11 mouse cellular contexts compared by ENCODE assay signal in the genomic region with DNA sequence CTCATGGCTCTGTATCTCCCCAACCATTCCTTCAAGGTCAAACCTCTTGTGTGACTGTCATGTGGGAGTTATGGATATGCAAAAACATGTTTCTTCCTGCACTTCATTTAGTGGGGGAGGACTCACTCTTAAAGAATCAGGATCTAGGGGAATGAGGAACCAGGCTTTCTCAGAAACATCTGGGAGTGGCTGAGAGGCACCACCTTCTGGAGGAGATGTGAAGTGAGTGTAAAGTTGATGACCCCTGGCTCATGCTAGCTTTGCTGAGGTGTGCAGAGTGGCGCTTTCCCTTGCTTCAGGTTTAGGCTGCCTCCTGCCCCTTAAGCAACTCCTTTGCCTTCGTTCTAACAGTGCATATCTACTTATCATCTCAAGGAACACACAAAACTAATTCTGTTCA.
DNase-seq lines count a peak whose midpoint lies in the region; ATAC-seq and TF ChIP-seq lines count a peak whose summit lies in the region.
"Had no signal": no experiment of that assay in that cellular context is flagged by ENCODE, and none has a peak within 500 bp of the region (broad histone marks: within the 10 kb centered on the region; RNA-seq: fewer than 3 reads in every experiment).

No protein-coding gene starts in this region.

- H3K4me3 ChIP-seq in liver, embryonic 14.5 days (ENCODE audit: insufficient read depth in 1 of 2, low read depth in 2 of 2, low read length in 2 of 2): no peak overlapping the region
- H3K4me3 ChIP-seq in liver, embryonic 11.5 days (ENCODE audit: low read depth, low read length): no peak overlapping the region
- no peak overlapping the region for H3K4me3 ChIP-seq in embryonic facial prominence, embryonic 14.5 days (ENCODE audit: low read depth, low read length)
- H3K4me3 ChIP-seq in limb, embryonic 15.5 days: no peak overlapping the region
- H3K4me3 ChIP-seq: heart, embryonic 15.5 days; liver, embryonic 13.5 days had no signal

- H3K36me3 ChIP-seq in liver, embryonic 14.5 days (replicated peaks; ENCODE audit: control insufficient read depth, insufficient read depth, low read depth): no peaks in the 10 kb centered on the region
- no peaks in the 10 kb centered on the region for H3K36me3 ChIP-seq in liver, embryonic 11.5 days (ENCODE audit: control insufficient read depth, insufficient read depth, low read length)
- H3K36me3 ChIP-seq in embryonic facial prominence, embryonic 14.5 days (ENCODE audit: control insufficient read depth, insufficient read depth, low read length): no peaks in the 10 kb centered on the region
- no peaks in the 10 kb centered on the region for H3K36me3 ChIP-seq in limb, embryonic 15.5 days
- H3K36me3 ChIP-seq: heart, embryonic 15.5 days; liver, embryonic 13.5 days had no signal

- H3K4me1 ChIP-seq in liver, embryonic 14.5 days (replicated peaks; ENCODE audit: control insufficient read depth in 2 of 2, insufficient read depth in 2 of 2, low read length in 1 of 2): no peaks in the 10 kb centered on the region
- no peaks in the 10 kb centered on the region for H3K4me1 ChIP-seq in liver, embryonic 11.5 days (replicated peaks; ENCODE audit: control insufficient read depth, insufficient read depth, low read length)
- peaks cover 2% of the 10 kb centered on the region; the same call in 1 of the 2 replicates for H3K4me1 ChIP-seq in embryonic facial prominence, embryonic 14.5 days (ENCODE audit: control insufficient read depth, insufficient read depth, low read length)
- H3K4me1 ChIP-seq in limb, embryonic 15.5 days: peaks cover 9% of the 10 kb centered on the region; the same call in 1 of the 2 replicates
- H3K4me1 ChIP-seq: heart, embryonic 15.5 days; liver, embryonic 13.5 days had no signal

- H3K27me3 ChIP-seq in liver, embryonic 14.5 days (ENCODE audit: control insufficient read depth, insufficient read depth, low read length): no peaks in the 10 kb centered on the region
- H3K27me3 ChIP-seq in liver, embryonic 11.5 days (replicated peaks; ENCODE audit: control insufficient read depth, insufficient read depth, low read length): no peaks in the 10 kb centered on the region
- H3K27me3 ChIP-seq in embryonic facial prominence, embryonic 14.5 days (replicated peaks; ENCODE audit: control insufficient read depth, insufficient read depth, low read length): no peaks in the 10 kb centered on the region
- no peaks in the 10 kb centered on the region for H3K27me3 ChIP-seq in limb, embryonic 15.5 days
- H3K27me3 ChIP-seq: heart, embryonic 15.5 days; liver, embryonic 13.5 days had no signal

- H3K9me3 ChIP-seq in liver, embryonic 14.5 days (ENCODE audit: control insufficient read depth, low read length): no peaks in the 10 kb centered on the region
- H3K9me3 ChIP-seq in liver, embryonic 11.5 days (ENCODE audit: control insufficient read depth, low read length): no peaks in the 10 kb centered on the region
- H3K9me3 ChIP-seq in embryonic facial prominence, embryonic 14.5 days (ENCODE audit: control insufficient read depth, low read length): no peaks in the 10 kb centered on the region
- no peaks in the 10 kb centered on the region for H3K9me3 ChIP-seq in limb, embryonic 15.5 days
- H3K9me3 ChIP-seq: heart, embryonic 15.5 days; liver, embryonic 13.5 days had no signal

- H3K9ac ChIP-seq in liver, embryonic 14.5 days (replicated peaks): no peak overlapping the region
- no peak overlapping the region for H3K9ac ChIP-seq in liver, embryonic 11.5 days (ENCODE audit: low read depth, low read length)
- H3K9ac ChIP-seq in embryonic facial prominence, embryonic 14.5 days (ENCODE audit: low read depth, low read length): no peak overlapping the region
- H3K9ac ChIP-seq in limb, embryonic 15.5 days: no peak overlapping the region
- H3K9ac ChIP-seq: heart, embryonic 15.5 days; liver, embryonic 13.5 days had no signal

- 0 out of 2 replicates have a peak, but pooled peaks have one; percentile 7 for TF ChIP-seq CTCF in liver, embryonic 14.5 days (IDR thresholded peaks at IDR 0.05; ENCODE audit: low read depth)

- ATAC-seq in liver, embryonic 14.5 days (ENCODE audit: insufficient read depth): no peak
- ATAC-seq in liver, embryonic 11.5 days (replicated peaks; ENCODE audit: low FRiP score): no peak
- no peak for ATAC-seq in embryonic facial prominence, embryonic 14.5 days (ENCODE audit: low read depth)
- no peak for ATAC-seq in limb, embryonic 15.5 days (ENCODE audit: insufficient number of reproducible peaks, low FRiP score, low TSS enrichment, low read depth)

- 39% methylated on average over 2 of the region's 2 CpGs for WGBS in liver, embryonic 14.5 days (ENCODE audit: insufficient replicate concordance)
- 58% methylated on average over 2 of the region's 2 CpGs for WGBS in liver, embryonic 11.5 days
- 63% methylated on average over 2 of the region's 2 CpGs for WGBS in embryonic facial prominence, embryonic 14.5 days
- 44% methylated on average over 2 of the region's 2 CpGs for WGBS in limb, embryonic 15.5 days

- no peak overlapping the region for H3K27ac ChIP-seq in liver, embryonic 14.5 days
- H3K27ac ChIP-seq in liver, embryonic 11.5 days (ENCODE audit: low read depth, low read length): no peak overlapping the region
- H3K27ac ChIP-seq in embryonic facial prominence, embryonic 14.5 days (replicated peaks; ENCODE audit: low read depth, low read length): peak overlapping the region; percentile 40; the same call in 1 of the 2 replicates
- peak overlapping the region; percentile 22; the same call in 1 of the 2 replicates for H3K27ac ChIP-seq in limb, embryonic 15.5 days
- H3K27ac ChIP-seq: heart, embryonic 15.5 days; liver, embryonic 13.5 days had no signal

- DNase-seq in liver, embryonic 14.5 days (ENCODE audit: low read depth in 3 of 3, low spot score in 3 of 3): no peak
- DNase-seq in liver, embryonic 11.5 days (ENCODE audit: low spot score): no peak
- DNase-seq in ZHBTc4 (ENCODE audit: low read depth, low spot score): peak; percentile 17
- DNase-seq in embryonic facial prominence, embryonic 14.5 days (ENCODE audit: low spot score): no peak
- no peak for DNase-seq in testis, postnatal 10 days (ENCODE audit: low spot score)
- no peak for DNase-seq in frontal cortex, adult 2 months (ENCODE audit: extremely low spot score in 1 of 2, low spot score in 1 of 2)
- DNase-seq: cerebellum, postnatal 36 days; liver, embryonic 13.5 days; thymus, postnatal 25 days had no signal

- TF ChIP-seq EP300 in liver, embryonic 14.5 days (IDR thresholded peaks at IDR 0.05; ENCODE audit: low read depth): no peak

- no peak overlapping the region for H3K4me2 ChIP-seq in liver, embryonic 14.5 days (ENCODE audit: low read depth)
- H3K4me2 ChIP-seq in liver, embryonic 11.5 days: no peak overlapping the region
- H3K4me2 ChIP-seq in embryonic facial prominence, embryonic 14.5 days (ENCODE audit: low read depth, low read length): no peak overlapping the region
- H3K4me2 ChIP-seq in limb, embryonic 15.5 days: no peak overlapping the region
- H3K4me2 ChIP-seq: heart, embryonic 15.5 days; liver, embryonic 13.5 days had no signal

Comparison
In these comparisons a context has a peak if more than half of its experiments do, and no peak if none do; other contexts are left out.
1. H3K27ac ChIP-seq: peak in embryonic facial prominence, embryonic 14.5 days (single experiment) and limb, embryonic 15.5 days (single experiment); none in liver, embryonic 14.5 days (single experiment) and liver, embryonic 11.5 days (single experiment).